Comparison of ENCODE assay signal across 8 mouse cellular contexts in genomic region chrX:50675356-50675755, GRCm38 (mm10).
DNase-seq lines count a peak whose midpoint lies in the region; ATAC-seq and TF ChIP-seq lines count a peak whose summit lies in the region.
"Had no signal": no experiment of that assay in that cellular context is flagged by ENCODE, and none has a peak within 500 bp of the region (broad histone marks: within the 10 kb centered on the region; RNA-seq: fewer than 3 reads in every experiment).

No protein-coding gene starts in this region.

- no peak overlapping the region for H3K27ac ChIP-seq in left cerebral cortex, adult 2 months
- H3K27ac ChIP-seq: intestine, embryonic 15.5 days had no signal

- peak; percentile 43 for ATAC-seq in activated CD4-positive, CD25-positive, alpha-beta regulatory T cell, adult 4 months
- ATAC-seq in megakaryocyte progenitor cell, adult 5-6 weeks (replicated peaks; ENCODE audit: poor library complexity): peak; percentile 71
- ATAC-seq: intestine, embryonic 15.5 days had no signal

- intact Hi-C loops in left cerebral cortex, adult 2 months (cut with DNase I): loop anchor here (2.0 to 10.0 kb wide), 3 partner anchors 213 to 389 kb away; no protein-coding TSS in a partner anchor

- no peak overlapping the region for H3K4me3 ChIP-seq in left cerebral cortex, adult 2 months
- no peak overlapping the region for H3K4me3 ChIP-seq in E14TG2a.4 (replicated peaks; ENCODE audit: low read length)
- H3K4me3 ChIP-seq: intestine, embryonic 15.5 days had no signal

- TF ChIP-seq CTCF in left cerebral cortex, adult 2 months (IDR thresholded peaks at IDR 0.05): peak; percentile 68
- TF ChIP-seq CTCF in E14TG2a.4 (conservative IDR thresholded peaks at IDR 0.05; ENCODE audit: low read length): peak; percentile 28; the same call in 1 of the 2 replicates

- H3K27me3 ChIP-seq in E14TG2a.4 (ENCODE audit: insufficient read depth, low read length): no peaks in the 10 kb centered on the region
- H3K27me3 ChIP-seq: intestine, embryonic 15.5 days had no signal

- no peaks in the 10 kb centered on the region for H3K9me3 ChIP-seq in E14TG2a.4 (ENCODE audit: low read length)
- H3K9me3 ChIP-seq: intestine, embryonic 15.5 days had no signal

- H3K4me1 ChIP-seq in E14TG2a.4 (replicated peaks; ENCODE audit: low read depth, low read length): no peaks in the 10 kb centered on the region
- H3K4me1 ChIP-seq: intestine, embryonic 15.5 days had no signal

- no peaks in the 10 kb centered on the region for H3K36me3 ChIP-seq in E14TG2a.4 (ENCODE audit: insufficient read depth, low read length)
- H3K36me3 ChIP-seq: intestine, embryonic 15.5 days had no signal

- DNase-seq in left cerebral cortex, adult 2 months (ENCODE audit: extremely low spot score in 1 of 2, low spot score in 2 of 2): no peak
- no peak for DNase-seq in left cerebral cortex, adult 8-10 months (ENCODE audit: low spot score in 2 of 2)
- no peak for DNase-seq in spleen, adult 18-20 months
- no peak for DNase-seq in urinary bladder, postnatal 14 days (ENCODE audit: low spot score)
